Mouse (Mus musculus) kidney, postnatal 0 days (tissue): Measurements from ENCODE around the gene Dhx32. TPM values are rescaled to one million over a fixed set of nuclear protein-coding genes. Genes with fewer than 3 reads are reported as not detected.

Experiments
- ATAC-seq: fragments of 200-750 bp; cut with Nextera tagmentation; replicated peaks from 2 replicates; pipeline ENCODE4 v1.8.0; 2017; ENCODE audit warnings: low read depth, moderate number of reproducible peaks, moderate TSS enrichment, moderate library complexity; ENCODE audit not compliant: low FRiP score
- DNase-seq: peaks from one replicate; pipeline ENCODE4 v3.0.0-alpha.2; 2016; ENCODE audit warnings: low spot score
- H3K27ac ChIP-seq: fragments of 300-500 bp; sonication (generic); 2 replicates; pipeline ENCODE4 v1.5.1; 2014; ENCODE audit warnings: mild to moderate bottlenecking
- H3K27me3 ChIP-seq: fragments of 300-500 bp; sonication (generic); 2 replicates; pipeline ENCODE4 v1.6.1; 2014; ENCODE audit warnings: low read length, mixed read lengths; ENCODE audit not compliant: insufficient read depth
- H3K36me3 ChIP-seq: fragments of 300-500 bp; sonication (generic); 2 replicates; pipeline ENCODE4 v1.6.1; 2014; ENCODE audit warnings: low read length, mixed read lengths; ENCODE audit not compliant: insufficient read depth
- H3K4me1 ChIP-seq: fragments of 300-500 bp; sonication (generic); replicated peaks from 2 replicates; pipeline ENCODE4 v1.6.1; 2014; ENCODE audit warnings: antibody characterized with exemption, low read length, mixed read lengths; ENCODE audit not compliant: insufficient read depth
- H3K4me2 ChIP-seq: fragments of 300-500 bp; sonication (generic); 2 replicates; pipeline ENCODE4 v1.6.1; 2014; ENCODE audit warnings: mild to moderate bottlenecking, low read length, moderate library complexity, mixed read lengths
- H3K4me3 ChIP-seq: fragments of 300-500 bp; sonication (generic); replicated peaks from 2 replicates; pipeline ENCODE4 v1.5.1; 2014; ENCODE audit warnings: low read depth, low read length
- H3K9ac ChIP-seq: fragments of 300-500 bp; sonication (generic); 2 replicates; pipeline ENCODE4 v1.6.1; 2014; ENCODE audit warnings: low read depth, low read length
- H3K9me3 ChIP-seq: fragments of 300-500 bp; sonication (generic); replicated peaks from 2 replicates; pipeline ENCODE4 v1.6.1; 2016; ENCODE audit warnings: low read length, inconsistent platforms, mixed read lengths
- CTCF ChIP-seq: IDR thresholded peaks from 2 replicates; pipeline ENCODE4 v1.5.1; 2016; ENCODE audit warnings: antibody characterized with exemption, low read depth, mild to moderate bottlenecking, moderate library complexity
- WGBS: fragments of 180-500 bp; shearing (Covaris S2); extraction: QIAGEN DNeasy Blood & Tissue Kit; methylation state at CpG from one replicate; pipeline ENCODE4 v1.1.7; 2014; 5-methylcytosine and 5-hydroxymethylcytosine counted together
- polyA plus RNA-seq: library from polyadenylated mRNA; unstranded; fragments of >200 nt; fragmentation: Nextera tagmentation; extraction: Ambion mirVana; gene quantifications from 2 replicates; pipeline ENCODE4 v1.2.1, GENCODE M21; 2015

Dhx32 gene
- polyA plus RNA-seq, 1 experiment from 2014 or later: 19.9 TPM

- H3K4me3 ChIP-seq: no peak overlapping the region
- DNase-seq (peak; percentile 19), ATAC-seq (no peak)
- no peaks in the 10 kb centered on the region for H3K9me3 ChIP-seq
- TF ChIP-seq CTCF: no peak
- no peaks in the 10 kb centered on the region for H3K4me1 ChIP-seq
- H3K27me3 ChIP-seq: no peaks in the 10 kb centered on the region
- no peak overlapping the region for H3K27ac ChIP-seq
- H3K4me2 ChIP-seq: no peak overlapping the region
- H3K9ac ChIP-seq: no peak overlapping the region
- WGBS: 18% methylated on average over 1 of the region's 1 CpGs
- H3K36me3 ChIP-seq: no peaks in the 10 kb centered on the region
Measured at GRCm38 (mm10) chr7:133792771-133793170, 10.2 kb upstream of the Dhx32 start.

- ATAC-seq (no peak), DNase-seq (no peak)
- H3K9ac ChIP-seq: no peak overlapping the region
- no peak overlapping the region for H3K4me3 ChIP-seq
- H3K27me3 ChIP-seq: no peaks in the 10 kb centered on the region
- no peaks in the 10 kb centered on the region for H3K9me3 ChIP-seq
- no peak overlapping the region for H3K4me2 ChIP-seq
- no peaks in the 10 kb centered on the region for H3K36me3 ChIP-seq
- no peak for TF ChIP-seq CTCF
- no peaks in the 10 kb centered on the region for H3K4me1 ChIP-seq
- no peak overlapping the region for H3K27ac ChIP-seq
- WGBS: 91% methylated on average over 4 of the region's 4 CpGs
Measured at GRCm38 (mm10) chr7:133790608-133791229, 8.2 kb upstream of the Dhx32 start.

- Histone ChIP-seq H3K9me3 (no peaks in the 10 kb centered on the region), H3K9ac (no peak overlapping the region), H3K36me3 (no peaks in the 10 kb centered on the region), H3K4me2 (no peak overlapping the region), H3K4me3 (no peak overlapping the region), H3K27me3 (no peaks in the 10 kb centered on the region), H3K4me1 (no peaks in the 10 kb centered on the region), H3K27ac (no peak overlapping the region)
- 91% methylated on average over 4 of the region's 4 CpGs for WGBS
- no peak for ATAC-seq
- TF ChIP-seq CTCF: no peak
- no peak for DNase-seq
Measured at GRCm38 (mm10) chr7:133790171-133790570, 7.6 kb upstream of the Dhx32 start.

- no peak overlapping the region for H3K4me2 ChIP-seq
- no peak for DNase-seq
- ATAC-seq: no peak
- 56% methylated on average over 3 of the region's 3 CpGs for WGBS
- H3K4me3 ChIP-seq: no peak overlapping the region
- no peak for TF ChIP-seq CTCF
- no peak overlapping the region for H3K9ac ChIP-seq
- no peaks in the 10 kb centered on the region for H3K36me3 ChIP-seq
- H3K27me3 ChIP-seq: no peaks in the 10 kb centered on the region
- no peaks in the 10 kb centered on the region for H3K4me1 ChIP-seq
- H3K9me3 ChIP-seq: no peaks in the 10 kb centered on the region
- H3K27ac ChIP-seq: no peak overlapping the region
Measured at GRCm38 (mm10) chr7:133788147-133788546, 5.6 kb upstream of the Dhx32 start.

GRCm38 (mm10) chr7:133787571-133787970, 5.0 kb upstream of the Dhx32 start:
- no peak for ATAC-seq
- Histone ChIP-seq H3K4me2 (no peak overlapping the region), H3K27me3 (no peaks in the 10 kb centered on the region), H3K36me3 (no peaks in the 10 kb centered on the region), H3K4me3 (no peak overlapping the region), H3K9me3 (no peaks in the 10 kb centered on the region), H3K27ac (no peak overlapping the region), H3K9ac (no peak overlapping the region), H3K4me1 (0 out of 2 replicates have a peak, but pooled peaks cover 4% of the 10 kb centered on the region)
- no peak for TF ChIP-seq CTCF
- WGBS: 79% methylated on average over 6 of the region's 6 CpGs
- DNase-seq: no peak

- no peak for ATAC-seq
- H3K27ac ChIP-seq: no peak overlapping the region
Measured at GRCm38 (mm10) chr7:133781991-133782390, 535 bp downstream of the Dhx32 start.

GRCm38 (mm10) chr7:133781583-133781982, 943 bp downstream of the Dhx32 start:
- H3K4me1 ChIP-seq: 0 out of 2 replicates have a peak, but pooled peaks cover 5% of the 10 kb centered on the region
- no peak overlapping the region for H3K4me3 ChIP-seq
- H3K36me3 ChIP-seq: no peaks in the 10 kb centered on the region
- WGBS: 67% methylated on average over 6 of the region's 6 CpGs
- H3K27ac ChIP-seq: no peak overlapping the region
- no peaks in the 10 kb centered on the region for H3K9me3 ChIP-seq
- H3K9ac ChIP-seq: no peak overlapping the region
- TF ChIP-seq CTCF: no peak
- ATAC-seq: no peak
- H3K27me3 ChIP-seq: no peaks in the 10 kb centered on the region; the same call in 1 of the 2 replicates
- H3K4me2 ChIP-seq: no peak overlapping the region
- DNase-seq: no peak

More at GRCm38 (mm10) chr7:133781991-133782390, 535 bp downstream of the Dhx32 start:
- Histone ChIP-seq H3K4me3 (no peak overlapping the region), H3K9me3 (no peaks in the 10 kb centered on the region), H3K27me3 (no peaks in the 10 kb centered on the region; the same call in 1 of the 2 replicates), H3K36me3 (no peaks in the 10 kb centered on the region), H3K4me2 (no peak overlapping the region), H3K4me1 (0 out of 2 replicates have a peak, but pooled peaks cover 5% of the 10 kb centered on the region), H3K9ac (no peak overlapping the region)
- no peak for TF ChIP-seq CTCF
- 54% methylated on average over 6 of the region's 6 CpGs for WGBS
- no peak for DNase-seq
